In the genomic region with DNA sequence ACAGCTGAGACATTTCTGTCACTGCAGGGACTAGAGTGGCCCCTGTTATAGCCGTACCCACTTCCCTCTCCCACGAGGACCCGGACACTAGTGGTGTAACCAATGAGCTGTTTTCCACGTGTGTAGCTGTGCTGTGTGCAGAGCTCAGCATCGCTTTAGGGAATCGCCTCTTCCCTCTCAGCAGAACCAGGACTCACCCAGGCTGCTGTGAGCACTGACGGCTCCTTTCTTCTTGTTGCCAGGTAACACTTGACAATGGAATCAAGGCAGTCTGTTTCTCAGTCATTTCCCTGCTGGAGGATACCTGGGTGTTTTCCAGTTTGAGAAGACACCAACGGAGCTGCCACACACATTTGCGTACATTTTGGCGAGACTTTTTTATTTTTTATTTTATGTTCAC, we compare ENCODE assay signal across 32 mouse cellular contexts. TPM values are rescaled to one million over a fixed set of nuclear protein-coding genes. Genes with fewer than 3 reads are reported as not detected.
DNase-seq lines count a peak whose midpoint lies in the region; ATAC-seq and TF ChIP-seq lines count a peak whose summit lies in the region.
"Had no signal": no experiment of that assay in that cellular context is flagged by ENCODE, and none has a peak within 500 bp of the region (broad histone marks: within the 10 kb centered on the region; RNA-seq: fewer than 3 reads in every experiment).

No protein-coding gene starts in this region.

- WGBS in forebrain, embryonic 15.5 days: 38% methylated on average over 10 of the region's 10 CpGs
- WGBS in forebrain, embryonic 12.5 days: 52% methylated on average over 10 of the region's 10 CpGs
- WGBS in hindbrain, embryonic 15.5 days: 34% methylated on average over 10 of the region's 10 CpGs
- WGBS in hindbrain, embryonic 12.5 days: 48% methylated on average over 10 of the region's 10 CpGs
- WGBS in midbrain, postnatal 0 days: 24% methylated on average over 10 of the region's 10 CpGs

- no peaks in the 10 kb centered on the region for H3K9me3 ChIP-seq in forebrain, embryonic 15.5 days
- H3K9me3 ChIP-seq in forebrain, embryonic 12.5 days: no peaks in the 10 kb centered on the region
- no peaks in the 10 kb centered on the region for H3K9me3 ChIP-seq in hindbrain, embryonic 15.5 days
- H3K9me3 ChIP-seq in hindbrain, embryonic 12.5 days (replicated peaks): no peaks in the 10 kb centered on the region
- H3K9me3 ChIP-seq in midbrain, postnatal 0 days (ENCODE audit: low read length): no peaks in the 10 kb centered on the region
- H3K9me3 ChIP-seq: embryonic facial prominence, embryonic 10.5 days; embryonic facial prominence, embryonic 15.5 days; G1E; heart, embryonic 10.5 days; heart, embryonic 15.5 days; limb, embryonic 13.5 days; neural tube, embryonic 13.5 days had no signal

- no peak overlapping the region for H3K9ac ChIP-seq in forebrain, embryonic 15.5 days (replicated peaks)
- no peak overlapping the region for H3K9ac ChIP-seq in forebrain, embryonic 12.5 days
- no peak overlapping the region for H3K9ac ChIP-seq in hindbrain, embryonic 15.5 days
- H3K9ac ChIP-seq in hindbrain, embryonic 12.5 days: no peak overlapping the region
- no peak overlapping the region for H3K9ac ChIP-seq in midbrain, postnatal 0 days (replicated peaks; ENCODE audit: low read length, poor library complexity, severe bottlenecking)
- H3K9ac ChIP-seq: embryonic facial prominence, embryonic 15.5 days; heart, embryonic 15.5 days; limb, embryonic 13.5 days; neural tube, embryonic 13.5 days had no signal

- H3K27me3 ChIP-seq in forebrain, embryonic 15.5 days: no peaks in the 10 kb centered on the region
- H3K27me3 ChIP-seq in forebrain, embryonic 12.5 days: no peaks in the 10 kb centered on the region
- H3K27me3 ChIP-seq in hindbrain, embryonic 15.5 days: no peaks in the 10 kb centered on the region
- no peaks in the 10 kb centered on the region for H3K27me3 ChIP-seq in hindbrain, embryonic 12.5 days
- H3K27me3 ChIP-seq in midbrain, postnatal 0 days (ENCODE audit: insufficient read depth, low read length): no peaks in the 10 kb centered on the region
- H3K27me3 ChIP-seq: embryonic facial prominence, embryonic 15.5 days; heart, embryonic 15.5 days; limb, embryonic 13.5 days; neural tube, embryonic 13.5 days had no signal

- H3K4me2 ChIP-seq in forebrain, embryonic 15.5 days (replicated peaks): no peak overlapping the region
- no peak overlapping the region for H3K4me2 ChIP-seq in forebrain, embryonic 12.5 days
- no peak overlapping the region for H3K4me2 ChIP-seq in hindbrain, embryonic 15.5 days
- no peak overlapping the region for H3K4me2 ChIP-seq in hindbrain, embryonic 12.5 days (replicated peaks)
- H3K4me2 ChIP-seq in midbrain, postnatal 0 days (ENCODE audit: low read depth, low read length, poor library complexity, severe bottlenecking): no peak overlapping the region
- H3K4me2 ChIP-seq: embryonic facial prominence, embryonic 15.5 days; heart, embryonic 15.5 days; limb, embryonic 13.5 days; liver, embryonic 11.5 days; neural tube, embryonic 13.5 days had no signal

- no peak for TF ChIP-seq POLR2A in brain, embryonic 14.5 days (IDR thresholded peaks at IDR 0.05; ENCODE audit: borderline replicate concordance, extremely low read depth, insufficient read depth, insufficient read length, poor library complexity, severe bottlenecking)

- no peak overlapping the region for H3K4me3 ChIP-seq in forebrain, embryonic 15.5 days
- H3K4me3 ChIP-seq in forebrain, embryonic 12.5 days (replicated peaks): no peak overlapping the region
- no peak overlapping the region for H3K4me3 ChIP-seq in hindbrain, embryonic 15.5 days
- no peak overlapping the region for H3K4me3 ChIP-seq in hindbrain, embryonic 12.5 days
- no peak overlapping the region for H3K4me3 ChIP-seq in midbrain, postnatal 0 days (ENCODE audit: low read depth, low read length)
- H3K4me3 ChIP-seq: embryonic facial prominence, embryonic 10.5 days; embryonic facial prominence, embryonic 15.5 days; heart, embryonic 10.5 days; heart, embryonic 15.5 days; limb, embryonic 13.5 days; neural tube, embryonic 13.5 days had no signal

- H3K27ac ChIP-seq in forebrain, embryonic 15.5 days (replicated peaks): no peak overlapping the region; the same call in 1 of the 2 replicates
- no peak overlapping the region for H3K27ac ChIP-seq in forebrain, embryonic 12.5 days
- H3K27ac ChIP-seq in hindbrain, embryonic 15.5 days (replicated peaks): 0 out of 2 replicates have a peak overlapping the region, but pooled peaks have one; percentile 35
- no peak overlapping the region for H3K27ac ChIP-seq in hindbrain, embryonic 12.5 days
- no peak overlapping the region for H3K27ac ChIP-seq in midbrain, postnatal 0 days (ENCODE audit: low read depth, low read length)
- H3K27ac ChIP-seq: embryonic facial prominence, embryonic 10.5 days; embryonic facial prominence, embryonic 15.5 days; heart, embryonic 10.5 days; heart, embryonic 15.5 days; limb, embryonic 13.5 days; neural tube, embryonic 13.5 days had no signal

- no peak for TF ChIP-seq CTCF in brain, embryonic 14.5 days (IDR thresholded peaks at IDR 0.05; ENCODE audit: borderline replicate concordance, extremely low read depth, insufficient read depth, insufficient read length)
- TF ChIP-seq CTCF in midbrain, postnatal 0 days (IDR thresholded peaks at IDR 0.05): no peak

- no peaks in the 10 kb centered on the region for H3K36me3 ChIP-seq in forebrain, embryonic 15.5 days
- no peaks in the 10 kb centered on the region for H3K36me3 ChIP-seq in forebrain, embryonic 12.5 days (replicated peaks)
- no peaks in the 10 kb centered on the region for H3K36me3 ChIP-seq in hindbrain, embryonic 15.5 days
- H3K36me3 ChIP-seq in hindbrain, embryonic 12.5 days: no peaks in the 10 kb centered on the region
- H3K36me3 ChIP-seq in midbrain, postnatal 0 days (ENCODE audit: insufficient read depth, low read length): no peaks in the 10 kb centered on the region
- H3K36me3 ChIP-seq: embryonic facial prominence, embryonic 10.5 days; embryonic facial prominence, embryonic 15.5 days; G1E; heart, embryonic 10.5 days; heart, embryonic 15.5 days; limb, embryonic 13.5 days; neural tube, embryonic 13.5 days had no signal

- peaks cover 9% of the 10 kb centered on the region for H3K4me1 ChIP-seq in forebrain, embryonic 15.5 days
- peaks cover 8% of the 10 kb centered on the region; the same call in 1 of the 2 replicates for H3K4me1 ChIP-seq in forebrain, embryonic 12.5 days
- H3K4me1 ChIP-seq in hindbrain, embryonic 15.5 days (replicated peaks): peaks cover 9% of the 10 kb centered on the region; the same call in 1 of the 2 replicates
- peaks cover 14% of the 10 kb centered on the region for H3K4me1 ChIP-seq in hindbrain, embryonic 12.5 days
- H3K4me1 ChIP-seq in midbrain, postnatal 0 days (ENCODE audit: insufficient read depth, low read length): no peaks in the 10 kb centered on the region; the same call in 1 of the 2 replicates
- H3K4me1 ChIP-seq: embryonic facial prominence, embryonic 15.5 days; limb, embryonic 13.5 days; neural tube, embryonic 13.5 days had no signal

- ATAC-seq in forebrain, embryonic 15.5 days (replicated peaks): peak; percentile 41; the same call in 1 of the 2 replicates
- no peak for ATAC-seq in forebrain, embryonic 12.5 days (ENCODE audit: low FRiP score)
- no peak for ATAC-seq in hindbrain, embryonic 15.5 days (ENCODE audit: low FRiP score, low read depth)
- ATAC-seq in hindbrain, embryonic 12.5 days (ENCODE audit: low FRiP score): no peak; the same call in 1 of the 2 replicates
- peak; percentile 47; the same call in 1 of the 2 replicates for ATAC-seq in midbrain, postnatal 0 days (ENCODE audit: low FRiP score)
- ATAC-seq: intestine, postnatal 0 days had no signal

- peak; percentile 59 for DNase-seq in brain, embryonic 14.5 days (ENCODE audit: low read depth)
- DNase-seq in midbrain, postnatal 0 days (ENCODE audit: low spot score): peak; percentile 36
- no peak for DNase-seq in left cerebral cortex, adult 18-20 months (ENCODE audit: low spot score in 2 of 2)
- DNase-seq: adrenal gland, postnatal 14 days; cerebellum, adult 18-20 months; cerebellum, postnatal 10 days; gastrocnemius, postnatal 25 days; heart, adult 11 months; kidney, adult 9 months; kidney, postnatal 10 days; lung, postnatal 36 days; thymus, postnatal 4 days had no signal

RNA-seq across cellular contexts. Expression of a gene that starts 44.1 kb away (rescaled TPM):
- 4.1 and 4.2 TPM in 2 replicates for polyA plus RNA-seq in forebrain, embryonic 15.5 days (2015; fragmentation: Nextera tagmentation; extraction: Ambion mirVana)
- polyA plus RNA-seq in forebrain, embryonic 12.5 days (2016; fragmentation: Nextera tagmentation; extraction: Ambion mirVana): 0.56 TPM in 2 replicates
- 7.6 and 8.1 TPM in 2 replicates for polyA plus RNA-seq in hindbrain, embryonic 15.5 days (2015; fragmentation: Nextera tagmentation; extraction: Ambion mirVana)
- polyA plus RNA-seq in hindbrain, embryonic 12.5 days (2016; fragmentation: Nextera tagmentation; extraction: Ambion mirVana): 1.8 and 2.9 TPM in 2 replicates
- polyA plus RNA-seq in brain, embryonic 14.5 days (2012; rRNA removed): 9.9 and 10.2 TPM in 2 replicates
- total RNA-seq in midbrain, postnatal 0 days (2014; rRNA removed): 26.5 and 28.0 TPM in 2 replicates
- polyA plus RNA-seq in midbrain, postnatal 0 days (2015; fragmentation: Nextera tagmentation; extraction: Ambion mirVana): 7.2 and 9.4 TPM in 2 replicates
- 10 to 100 TPM; 24.9 to 30.5 TPM for total RNA-seq in left cerebral cortex, adult 18-20 months (2021)
- total RNA-seq: adrenal gland, postnatal 14 days; G1E; gastrocnemius, adult 18-20 months; gastrocnemius, postnatal 25 days; heart, postnatal 25 days; megakaryocyte, adult 5-6 weeks had no signal
- polyA plus RNA-seq: G1E; heart, embryonic 15.5 days; intestine, postnatal 0 days; large intestine, adult 2 months; liver, embryonic 11.5 days; liver, embryonic 16.5 days; lung, embryonic 16.5 days; small intestine, adult 2 months had no signal

Comparison
In these comparisons a context has a peak if more than half of its experiments do, and no peak if none do; other contexts are left out.
1. ATAC-seq: peak in forebrain, embryonic 15.5 days (single experiment) and midbrain, postnatal 0 days (single experiment); none in forebrain, embryonic 12.5 days (single experiment), hindbrain, embryonic 15.5 days (single experiment) and hindbrain, embryonic 12.5 days (single experiment).
2. DNase-seq: peak in brain, embryonic 14.5 days (single experiment) and midbrain, postnatal 0 days (single experiment); none in left cerebral cortex, adult 18-20 months (0 of 2).